Mouse (Mus musculus) limb, embryonic 13.5 days (tissue): Measurements from ENCODE around the gene Zfp13. TPM values are rescaled to one million over a fixed set of nuclear protein-coding genes. Genes with fewer than 3 reads are reported as not detected.
A peak's percentile ranks its signal among the peaks of the same experiment; 100 is the strongest.
"Not testable (repeated sequence)": the region's sequence is repeated elsewhere in the genome, so short reads cannot be mapped to it uniquely, and the experiment has no call there.

ENCODE experiments used
- ATAC-seq: fragments of 200-750 bp; cut with Nextera tagmentation; 2 replicates; pipeline ENCODE4 v1.8.0; 2017; ENCODE audit warnings: low read depth, moderate number of reproducible peaks, moderate TSS enrichment; ENCODE audit not compliant: low FRiP score
- H3K27ac ChIP-seq: fragments of 300-500 bp; sonication (generic); 2 replicates; pipeline ENCODE4 v1.5.1; 2015; ENCODE audit warnings: inconsistent platforms, mild to moderate bottlenecking, moderate library complexity
- H3K27me3 ChIP-seq: fragments of 300-500 bp; sonication (generic); 2 replicates; pipeline ENCODE4 v1.6.1; 2015; ENCODE audit warnings: mild to moderate bottlenecking, inconsistent platforms
- H3K36me3 ChIP-seq: fragments of 300-500 bp; sonication (generic); 2 replicates; pipeline ENCODE4 v1.6.1; 2015; ENCODE audit warnings: inconsistent platforms, mild to moderate bottlenecking, moderate library complexity
- H3K4me1 ChIP-seq: fragments of 300-500 bp; sonication (generic); 2 replicates; pipeline ENCODE4 v1.6.1; 2015; ENCODE audit warnings: inconsistent platforms
- H3K4me2 ChIP-seq: fragments of 300-500 bp; sonication (generic); replicated peaks from 2 replicates; pipeline ENCODE4 v1.6.1; 2015; ENCODE audit warnings: inconsistent platforms, mild to moderate bottlenecking, moderate library complexity
- H3K4me3 ChIP-seq: fragments of 300-500 bp; sonication (generic); 2 replicates; pipeline ENCODE4 v1.5.1; 2015; ENCODE audit warnings: moderate library complexity, mild to moderate bottlenecking, inconsistent platforms
- H3K9ac ChIP-seq: fragments of 300-500 bp; sonication (generic); 2 replicates; pipeline ENCODE4 v1.6.1; 2015; ENCODE audit warnings: mild to moderate bottlenecking, inconsistent platforms
- H3K9me3 ChIP-seq: fragments of 300-500 bp; sonication (generic); 2 replicates; pipeline ENCODE4 v1.6.1; 2016; ENCODE audit warnings: inconsistent platforms
- WGBS: fragments of 180-500 bp; shearing (Covaris S2); methylation state at CpG from one replicate; pipeline ENCODE4 v1.1.7; 2015; 5-methylcytosine and 5-hydroxymethylcytosine counted together
- polyA plus RNA-seq: library from polyadenylated mRNA; unstranded; fragments of >200 nt; fragmentation: Nextera tagmentation; extraction: Ambion mirVana; gene quantifications from 2 replicates; pipeline ENCODE4 v1.2.1, GENCODE M21; 2015

Gene Zfp13
- polyA plus RNA-seq, 1 experiment from 2014 or later, result 19.9 TPM

- no peak overlapping the region for H3K4me2 ChIP-seq
- no peaks in the 10 kb centered on the region for H3K27me3 ChIP-seq
- WGBS, result 68% methylated on average over 7 of the region's 7 CpGs
- H3K27ac ChIP-seq, result no peak overlapping the region
- H3K9ac ChIP-seq, result no peak overlapping the region
- no peaks in the 10 kb centered on the region for H3K9me3 ChIP-seq
- no peak overlapping the region for H3K4me3 ChIP-seq
- peaks cover 21% of the 10 kb centered on the region for H3K4me1 ChIP-seq
- ATAC-seq, result no peak
- no peaks in the 10 kb centered on the region for H3K36me3 ChIP-seq
Observed at GRCm38 (mm10) chr17:23604394-23604793, 5.1 kb upstream of the Zfp13 start.

DNA sequence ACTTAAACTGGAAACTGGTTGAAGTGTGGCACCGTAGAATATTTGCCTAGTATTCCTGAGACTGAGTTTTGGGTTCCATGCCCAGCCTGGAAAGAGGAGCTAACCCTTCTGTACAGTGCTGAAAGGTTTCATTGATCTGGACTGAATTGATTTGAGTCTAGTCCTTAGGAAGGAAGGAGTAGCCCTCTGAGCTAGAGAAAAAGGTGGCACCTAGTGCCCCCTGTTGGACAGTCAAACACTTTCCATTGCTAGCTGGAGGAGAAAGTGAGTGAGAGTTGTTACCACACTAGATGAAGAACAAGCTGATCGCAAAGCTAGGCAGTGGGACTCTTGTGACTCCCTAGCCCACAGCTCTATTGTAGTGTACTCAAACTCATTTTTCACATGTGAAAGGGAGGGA lies 4.3 kb upstream of the Zfp13 start:
- no peak overlapping the region for H3K4me3 ChIP-seq

GRCm38 (mm10) chr17:23603077-23603476 lies 3.8 kb upstream of the Zfp13 start:
- WGBS, result 46% methylated on average over 8 of the region's 8 CpGs
- Histone ChIP-seq H3K4me3 (no peak overlapping the region), H3K9ac (no peak overlapping the region), H3K9me3 (no peaks in the 10 kb centered on the region), H3K27ac (no peak overlapping the region), H3K27me3 (no peaks in the 10 kb centered on the region), H3K4me2 (no peak overlapping the region), H3K36me3 (no peaks in the 10 kb centered on the region), H3K4me1 (peaks cover 25% of the 10 kb centered on the region)
- ATAC-seq, result no peak

More for the DNA sequence above, 4.3 kb upstream of the Zfp13 start:
- Histone ChIP-seq H3K9ac (no peak overlapping the region), H3K27ac (no peak overlapping the region), H3K4me2 (no peak overlapping the region), H3K9me3 (no peaks in the 10 kb centered on the region), H3K36me3 (no peaks in the 10 kb centered on the region), H3K27me3 (no peaks in the 10 kb centered on the region), H3K4me1 (peaks cover 23% of the 10 kb centered on the region)
- WGBS, result 67% methylated on average over 2 of the region's 2 CpGs
- no peak for ATAC-seq

DNA sequence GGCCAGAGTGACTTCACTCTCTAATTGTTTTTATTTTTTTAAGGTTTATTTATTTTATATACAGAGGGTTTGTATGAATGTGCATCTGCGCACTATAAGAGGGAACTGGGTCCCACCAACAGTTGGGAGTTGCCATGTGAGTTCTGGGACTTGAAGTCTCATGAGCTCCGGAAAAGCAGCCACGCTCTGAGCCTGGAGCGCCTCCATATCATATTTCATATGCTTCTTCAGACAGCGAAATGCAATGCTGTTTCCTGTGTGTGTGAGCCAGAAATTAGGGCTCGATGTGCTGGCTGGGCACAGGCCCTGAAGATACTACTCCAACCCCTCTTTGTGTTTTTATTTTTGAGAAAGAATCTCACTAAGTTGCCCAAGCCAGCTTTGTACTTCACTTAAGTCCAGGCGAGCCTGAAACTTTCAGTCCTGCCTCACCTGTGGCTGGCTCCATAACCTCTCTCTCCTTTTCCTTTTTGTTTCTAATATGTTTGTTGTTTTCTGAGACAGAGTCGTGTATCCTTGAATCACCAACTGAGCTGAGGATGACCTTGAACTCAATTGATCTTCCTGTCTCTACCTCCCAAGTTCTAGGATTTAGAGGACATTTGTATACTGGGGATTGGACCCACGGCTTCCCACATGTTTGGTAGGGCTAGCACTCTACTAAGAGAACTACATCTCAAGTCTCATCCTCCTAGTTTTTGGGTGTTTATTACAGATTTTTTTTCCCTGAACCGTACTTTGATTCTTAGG lies 2.7 kb upstream of the Zfp13 start:
- Histone ChIP-seq H3K27me3 (no peaks in the 10 kb centered on the region), H3K9ac (no peak overlapping the region), H3K9me3 (no peaks in the 10 kb centered on the region), H3K4me3 (no peak overlapping the region), H3K36me3 (no peaks in the 10 kb centered on the region), H3K27ac (peak overlapping the region; percentile 48; the same call in 1 of the 2 replicates), H3K4me2 (0 out of 2 replicates have a peak overlapping the region, but pooled peaks have one; percentile 7), H3K4me1 (peaks cover 25% of the 10 kb centered on the region)
- WGBS, result 45% methylated on average over 10 of the region's 10 CpGs
- ATAC-seq, result no peak

DNA sequence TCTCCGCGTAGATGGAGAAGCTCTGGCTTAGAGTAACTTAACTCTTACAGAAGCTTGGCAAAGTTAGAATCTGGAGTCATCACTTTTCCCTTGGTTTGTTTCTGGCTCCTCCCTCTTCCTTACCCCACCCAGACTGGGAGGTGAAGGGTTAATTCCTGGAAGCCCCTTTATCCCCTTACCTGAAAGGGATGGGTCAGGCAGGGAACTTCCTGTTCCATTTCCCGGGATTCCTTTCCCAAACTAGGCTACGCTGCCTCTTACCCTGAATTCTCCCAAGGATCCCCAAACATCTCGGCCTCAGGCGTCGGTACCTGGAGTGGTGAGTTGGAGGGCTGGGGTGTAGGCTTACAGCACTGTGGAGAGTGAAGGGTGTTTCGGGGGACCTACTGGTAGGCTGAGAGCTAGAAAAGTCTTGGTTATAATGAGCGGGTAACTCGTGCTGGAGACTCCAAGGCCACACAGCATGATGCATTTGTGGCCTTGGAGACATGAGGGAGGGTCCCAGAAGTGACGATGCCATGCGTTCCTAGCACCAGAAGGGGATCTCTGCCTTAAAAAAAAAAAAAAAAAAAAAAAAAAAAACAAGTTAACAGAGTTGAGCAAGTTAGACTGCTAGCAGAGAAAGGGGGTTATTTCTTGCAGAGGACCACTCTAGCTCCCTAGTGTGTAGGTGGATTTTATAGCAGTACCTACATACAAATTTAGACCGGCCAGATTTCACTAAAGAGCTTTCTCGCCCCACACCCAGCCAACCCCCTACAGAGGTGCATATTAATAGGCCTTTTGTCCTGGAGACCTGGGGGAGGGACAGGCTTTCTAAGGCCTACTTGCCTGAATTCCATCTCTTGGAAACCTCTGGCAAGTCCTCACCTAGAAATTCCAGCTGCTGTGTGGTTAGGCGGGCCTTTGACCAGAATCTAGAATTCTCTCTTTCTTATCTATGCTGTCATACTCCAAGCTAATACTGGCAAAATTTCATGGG lies 1.6 kb upstream of the Zfp13 start, which contains the start of gene Zscan10:
Zscan10 (plus strand) TSS at position 216 of the 982 bp plus-strand sequence.
- 38% methylated on average over 15 of the region's 15 CpGs for WGBS
- no peaks in the 10 kb centered on the region for H3K27me3 ChIP-seq
- H3K4me1 ChIP-seq, result peaks cover 25% of the 10 kb centered on the region
- peak within 1 kb of the TSS; percentile 76 for H3K4me2 ChIP-seq
- no peak for ATAC-seq
- H3K9me3 ChIP-seq, result no peaks in the 10 kb centered on the region
- H3K4me3 ChIP-seq, result peak within 1 kb of the TSS; percentile 48
- H3K27ac ChIP-seq, result peak within 1 kb of the TSS; percentile 92
- H3K36me3 ChIP-seq, result no peaks in the 10 kb centered on the region
- no peak within 1 kb of the TSS for H3K9ac ChIP-seq

- peak overlapping the region; percentile 76 for H3K4me2 ChIP-seq
- H3K36me3 ChIP-seq, result no peaks in the 10 kb centered on the region
- no peak for ATAC-seq
- 50% methylated on average over 7 of the region's 7 CpGs for WGBS
- H3K27ac ChIP-seq, result peak overlapping the region; percentile 92
- H3K27me3 ChIP-seq, result no peaks in the 10 kb centered on the region
- H3K9me3 ChIP-seq, result no peaks in the 10 kb centered on the region
- peak overlapping the region; percentile 48 for H3K4me3 ChIP-seq
- peak overlapping the region; percentile 70 for H3K9ac ChIP-seq
- peaks cover 25% of the 10 kb centered on the region for H3K4me1 ChIP-seq
Observed at GRCm38 (mm10) chr17:23599605-23600063, 347 bp upstream of the Zfp13 start.

DNA sequence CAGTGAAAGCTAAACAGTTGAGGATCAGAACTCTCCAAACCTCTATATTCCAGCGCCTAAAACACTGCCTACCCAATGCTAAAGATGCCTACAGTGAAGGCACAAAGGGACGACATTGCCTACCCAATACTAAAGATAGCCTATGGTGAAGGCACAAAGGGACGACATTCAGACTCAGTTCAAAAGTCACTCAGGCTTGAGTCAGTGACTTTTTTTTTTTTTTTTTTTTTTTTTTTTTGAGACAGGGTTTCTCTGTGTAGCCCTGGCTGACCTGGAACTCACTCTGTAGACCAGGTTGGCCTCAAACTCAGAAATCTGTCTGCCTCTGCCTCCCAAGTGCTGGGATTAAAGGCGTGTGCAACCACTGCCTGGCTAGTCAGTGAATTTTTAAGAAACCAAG lies 4.1 kb downstream of the Zfp13 start:
- WGBS, result 84% methylated on average over 4 of the region's 4 CpGs
- not testable (repeated sequence) for H3K4me3 ChIP-seq, ATAC-seq

GRCm38 (mm10) chr17:23592926-23593300 lies 6.4 kb downstream of the Zfp13 start:
- no peaks in the 10 kb centered on the region for H3K9me3 ChIP-seq
- peak overlapping the region; percentile 67 for H3K9ac ChIP-seq
- H3K4me3 ChIP-seq, result peak overlapping the region; percentile 53
- peak; percentile 77 for ATAC-seq
- H3K27ac ChIP-seq, result peak overlapping the region; percentile 81
- H3K4me1 ChIP-seq, result no peaks in the 10 kb centered on the region
- WGBS, result 9% methylated on average over 13 of the region's 13 CpGs
- peak overlapping the region; percentile 73 for H3K4me2 ChIP-seq
- no peaks in the 10 kb centered on the region for H3K27me3 ChIP-seq
- H3K36me3 ChIP-seq, result no peaks in the 10 kb centered on the region

More for the DNA sequence above, 4.1 kb downstream of the Zfp13 start:
- H3K36me3 ChIP-seq, H3K27ac ChIP-seq, H3K4me1 ChIP-seq, H3K4me2 ChIP-seq, H3K9ac ChIP-seq, H3K27me3 ChIP-seq, H3K9me3 ChIP-seq: not testable (repeated sequence)

GRCm38 (mm10) chr17:23592208-23592925 lies 6.9 kb downstream of the Zfp13 start:
- H3K27me3 ChIP-seq, result no peaks in the 10 kb centered on the region
- H3K36me3 ChIP-seq, result no peaks in the 10 kb centered on the region
- peak overlapping the region; percentile 81 for H3K27ac ChIP-seq
- H3K4me3 ChIP-seq, result peak overlapping the region; percentile 53
- peak overlapping the region; percentile 67 for H3K9ac ChIP-seq
- no peaks in the 10 kb centered on the region for H3K4me1 ChIP-seq
- peak; percentile 100 for ATAC-seq
- 7% methylated on average over 34 of the region's 34 CpGs for WGBS
- H3K4me2 ChIP-seq, result peak overlapping the region; percentile 73
- no peaks in the 10 kb centered on the region for H3K9me3 ChIP-seq

DNA sequence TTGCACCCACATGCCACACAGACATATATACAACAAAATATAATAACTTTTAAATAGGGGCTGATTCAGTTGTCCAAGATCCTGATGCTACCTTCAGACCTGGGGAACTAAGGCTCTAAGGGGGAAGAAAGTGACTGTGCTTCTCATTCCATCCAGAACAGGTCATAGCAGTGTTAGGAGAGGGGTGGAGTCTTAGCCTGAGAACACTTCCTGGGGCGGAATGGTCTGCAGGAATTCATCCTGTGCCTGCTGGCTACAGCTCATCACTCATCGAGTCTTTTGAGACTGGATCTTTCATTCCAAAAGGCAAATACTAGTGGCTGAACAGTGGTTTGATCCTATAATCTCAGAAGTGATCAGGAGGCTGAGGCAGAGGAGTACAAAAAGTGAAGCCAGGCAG lies 12.0 kb downstream of the Zfp13 start:
- Histone ChIP-seq H3K4me2 (no peak overlapping the region), H3K4me3 (no peak overlapping the region), H3K27ac (no peak overlapping the region), H3K27me3 (no peaks in the 10 kb centered on the region), H3K9ac (no peak overlapping the region), H3K9me3 (no peaks in the 10 kb centered on the region), H3K4me1 (peaks cover 20% of the 10 kb centered on the region), H3K36me3 (peaks cover 14% of the 10 kb centered on the region)
- WGBS, result 70% methylated on average over 2 of the region's 2 CpGs
- no peak for ATAC-seq

DNA sequence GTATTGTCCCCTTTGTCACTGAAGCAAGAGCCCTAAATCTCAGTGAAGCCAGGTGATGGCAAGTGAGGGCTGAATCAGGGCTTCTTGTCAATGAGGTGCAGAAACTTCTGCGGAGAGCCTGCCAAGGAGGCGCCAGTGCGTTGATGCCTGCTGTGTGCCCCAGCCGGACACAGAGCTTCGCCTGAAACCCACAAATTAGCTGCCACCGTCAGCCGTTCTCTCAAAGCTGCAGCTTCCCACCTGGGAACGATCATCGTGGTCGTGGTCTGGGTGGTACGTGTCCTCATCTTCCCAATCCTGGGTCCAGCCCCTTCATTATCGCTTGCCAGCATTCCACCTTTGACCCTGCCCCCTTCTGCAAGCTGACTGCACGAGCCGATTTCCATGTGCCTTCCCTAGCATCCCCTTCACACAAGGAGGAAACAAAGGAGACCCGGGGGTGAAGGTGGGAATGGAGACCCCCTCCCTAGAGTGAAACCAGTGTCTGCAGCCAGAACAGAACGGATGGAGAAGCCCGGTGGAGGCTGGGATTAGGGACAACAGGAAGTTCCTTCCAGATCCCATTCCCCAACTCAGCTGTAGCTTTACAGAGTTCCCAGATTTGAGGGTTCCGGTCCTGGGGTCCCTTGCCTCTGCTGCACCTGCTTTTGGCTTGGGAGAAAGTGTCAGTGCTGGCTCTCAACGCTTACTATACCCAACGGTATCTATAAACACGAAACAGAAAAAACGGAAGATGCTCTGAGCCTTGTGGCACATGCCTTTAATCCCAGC lies 13.4 kb downstream of the Zfp13 start:
- Histone ChIP-seq H3K36me3 (peaks cover 25% of the 10 kb centered on the region), H3K27ac (no peak overlapping the region), H3K9ac (peak overlapping the region; percentile 78), H3K4me2 (peak overlapping the region; percentile 93), H3K27me3 (no peaks in the 10 kb centered on the region), H3K4me1 (peaks cover 20% of the 10 kb centered on the region), H3K4me3 (peak overlapping the region; percentile 58), H3K9me3 (no peaks in the 10 kb centered on the region)
- WGBS, result under 1% methylated on average over 22 of the region's 22 CpGs
- peak; percentile 88 for ATAC-seq
